ENCODE assay signal across 9 mouse cellular contexts in the genomic region with DNA sequence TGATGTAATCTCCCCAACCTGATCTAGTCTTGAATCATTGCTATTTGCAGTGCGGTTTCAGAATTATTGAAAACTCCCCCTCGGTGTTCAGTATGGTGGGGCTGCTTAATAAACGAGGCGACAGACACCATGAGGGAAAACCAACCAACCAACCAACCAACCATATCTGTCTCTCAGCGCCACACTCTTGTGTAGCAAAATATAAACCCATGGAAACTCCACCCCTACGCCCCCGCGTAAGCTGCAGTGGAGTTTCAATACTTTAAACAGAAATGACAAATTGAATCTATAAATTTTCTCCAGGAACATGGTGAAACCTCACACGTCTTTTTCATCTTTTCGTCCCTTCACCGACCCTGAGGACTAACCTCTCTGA.
A peak's percentile ranks its signal among the peaks of the same experiment; 100 is the strongest.
DNase-seq lines count a peak whose midpoint lies in the region; ATAC-seq lines count a peak whose summit lies in the region.
"Had no signal": no experiment of that assay in that cellular context is flagged by ENCODE, and none has a peak within 500 bp of the region (broad histone marks: within the 10 kb centered on the region; RNA-seq: fewer than 3 reads in every experiment).

No protein-coding gene starts in this region.

- WGBS in lung, embryonic 16.5 days, result 52% methylated on average over 11 of the region's 11 CpGs
- 74% methylated on average over 11 of the region's 11 CpGs for WGBS in limb, embryonic 10.5 days
- 64% methylated on average over 11 of the region's 11 CpGs for WGBS in stomach, embryonic 15.5 days

- peak overlapping the region; percentile 23 for H3K4me3 ChIP-seq in lung, embryonic 16.5 days (ENCODE audit: low read length)
- peak overlapping the region; percentile 43 for H3K4me3 ChIP-seq in limb, embryonic 10.5 days
- H3K4me3 ChIP-seq in stomach, embryonic 15.5 days (replicated peaks), result peak overlapping the region; percentile 12; the same call in 1 of the 2 replicates
- H3K4me3 ChIP-seq: erythroblast, embryonic 14.5 days had no signal

- H3K27me3 ChIP-seq in lung, embryonic 16.5 days (ENCODE audit: control insufficient read depth, insufficient read depth, low read depth, low read length), result no peaks in the 10 kb centered on the region; the same call in 1 of the 2 replicates
- H3K27me3 ChIP-seq in limb, embryonic 10.5 days (ENCODE audit: low read depth, poor library complexity, severe bottlenecking), result peaks cover 32% of the 10 kb centered on the region
- H3K27me3 ChIP-seq in stomach, embryonic 15.5 days (replicated peaks), result no peaks in the 10 kb centered on the region

- H3K4me1 ChIP-seq in lung, embryonic 16.5 days (replicated peaks; ENCODE audit: control insufficient read depth, insufficient read depth, low read length), result peaks cover 8% of the 10 kb centered on the region
- peaks cover 11% of the 10 kb centered on the region for H3K4me1 ChIP-seq in limb, embryonic 10.5 days
- no peaks in the 10 kb centered on the region for H3K4me1 ChIP-seq in stomach, embryonic 15.5 days

- H3K27ac ChIP-seq in lung, embryonic 16.5 days (ENCODE audit: low read length), result no peak overlapping the region
- H3K27ac ChIP-seq in limb, embryonic 10.5 days, result no peak overlapping the region
- no peak overlapping the region for H3K27ac ChIP-seq in stomach, embryonic 15.5 days

- H3K9me3 ChIP-seq in lung, embryonic 16.5 days (ENCODE audit: control insufficient read depth, low read length), result no peaks in the 10 kb centered on the region
- no peaks in the 10 kb centered on the region for H3K9me3 ChIP-seq in limb, embryonic 10.5 days (replicated peaks)
- no peaks in the 10 kb centered on the region for H3K9me3 ChIP-seq in stomach, embryonic 15.5 days

- peak; percentile 12 for DNase-seq in embryo, embryonic 10.5 days (ENCODE audit: low spot score)
- no peak for DNase-seq in embryo, embryonic 9.5 days (ENCODE audit: extremely low spot score)
- no peak for DNase-seq in lung, postnatal 25 days (ENCODE audit: low spot score)
- DNase-seq in limb, embryonic 10.5 days (ENCODE audit: low spot score), result no peak
- no peak for DNase-seq in frontal cortex, adult 2 months (ENCODE audit: extremely low spot score in 1 of 2, low spot score in 1 of 2)
- DNase-seq in thymus, postnatal 10 days (ENCODE audit: low spot score in 2 of 2), result no peak

- no peak for ATAC-seq in lung, embryonic 16.5 days (ENCODE audit: low read depth)
- no peak for ATAC-seq in stomach, embryonic 15.5 days (ENCODE audit: insufficient read depth, low FRiP score, low read depth)

- H3K4me2 ChIP-seq in lung, embryonic 16.5 days (ENCODE audit: low read depth, low read length), result peak overlapping the region; percentile 52
- H3K4me2 ChIP-seq in stomach, embryonic 15.5 days, result peak overlapping the region; percentile 49

- no peaks in the 10 kb centered on the region for H3K36me3 ChIP-seq in lung, embryonic 16.5 days (ENCODE audit: control insufficient read depth, insufficient read depth, low read length)
- H3K36me3 ChIP-seq in limb, embryonic 10.5 days, result no peaks in the 10 kb centered on the region
- H3K36me3 ChIP-seq in stomach, embryonic 15.5 days, result no peaks in the 10 kb centered on the region

- peak overlapping the region; percentile 17; the same call in 1 of the 2 replicates for H3K9ac ChIP-seq in lung, embryonic 16.5 days (ENCODE audit: low read length)
- no peak overlapping the region for H3K9ac ChIP-seq in stomach, embryonic 15.5 days
